Mouse (Mus musculus): ENCODE results near the gene Myh14.
"Not testable (repeated sequence)": the region's sequence is repeated elsewhere in the genome, so short reads cannot be mapped to it uniquely, and the experiment has no call there.

Gene Myh14

GRCm38 (mm10) chr7:44670803-44671202 lies at the start of gene Myh14:
Gene Myh14, minus strand, starts transcription at chr7:44670843.
- peak; percentile 97 for DNase-seq

GRCm38 (mm10) chr7:44709881-44710280 lies 39.2 kb upstream of the Myh14 start:
- no peak for DNase-seq

DNA sequence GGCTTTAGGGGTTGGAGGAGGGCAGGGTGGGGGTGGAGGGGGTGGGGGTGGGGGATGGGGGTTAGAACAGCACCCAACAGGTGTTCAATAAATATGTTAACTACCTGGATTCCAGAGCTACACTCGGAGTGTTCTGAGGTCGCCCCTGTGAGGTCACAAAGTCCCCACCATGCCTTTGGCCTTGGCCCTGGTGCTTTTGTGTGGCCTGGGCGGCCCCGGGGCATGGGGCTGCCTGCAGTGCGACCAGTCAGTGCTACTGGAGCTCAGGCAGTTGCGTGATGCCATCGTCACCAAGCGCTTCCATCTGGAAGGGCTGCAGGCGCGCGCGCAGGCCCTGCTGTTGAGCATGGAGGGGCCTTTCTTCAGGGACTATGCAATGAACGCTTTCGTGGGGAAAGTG lies 37.9 kb upstream of the Myh14 start, which contains the start of gene Izumo2:
Gene Izumo2, plus strand, starts transcription at position 169 of the 400 bp plus-strand sequence.
- DNase-seq, result no peak

DNA sequence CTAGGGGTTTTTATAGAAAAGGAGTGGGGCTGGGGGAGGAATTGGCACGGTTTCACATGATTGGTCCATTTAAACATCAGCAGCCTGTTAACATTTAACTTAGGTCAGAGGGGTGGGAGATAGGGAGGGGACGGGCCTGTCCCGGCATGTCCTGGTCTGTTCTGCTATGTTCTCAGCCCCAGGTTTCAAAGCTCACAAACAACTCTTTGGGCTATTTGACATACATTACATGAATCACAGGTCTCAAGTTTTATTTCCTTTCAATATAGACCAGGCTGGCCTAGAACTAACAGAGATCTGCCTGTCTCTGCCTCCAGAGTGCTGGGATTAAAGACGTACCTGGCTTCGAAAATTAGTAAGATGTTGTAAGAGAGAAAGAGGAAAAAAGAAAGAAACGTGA lies 37.5 kb upstream of the Myh14 start:
- DNase-seq, result not testable (repeated sequence)

DNA sequence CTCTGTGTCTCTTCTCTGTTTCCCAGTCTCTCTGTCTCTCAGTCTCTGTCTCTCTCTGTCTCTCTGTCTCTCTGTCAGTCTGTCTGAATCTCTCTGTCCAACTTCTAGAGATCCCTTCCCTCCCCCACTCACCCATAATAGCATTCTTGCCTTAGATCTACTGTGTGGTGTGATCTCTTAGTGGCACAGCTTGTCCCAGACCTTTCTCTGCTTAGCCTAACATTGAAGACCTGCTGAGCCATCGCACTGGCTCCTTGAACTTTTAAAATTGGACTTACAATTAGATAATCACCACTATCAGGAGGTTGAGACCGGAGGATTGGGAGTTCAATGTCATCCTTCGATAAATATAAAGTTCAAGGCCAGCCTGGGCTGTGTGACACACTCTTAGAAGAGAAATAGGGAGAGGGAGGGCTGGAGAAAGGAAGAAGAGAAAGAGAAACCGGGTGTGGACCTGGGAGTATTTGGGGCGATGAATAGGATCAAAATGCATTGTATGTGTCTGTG lies 36.6 kb upstream of the Myh14 start:
- DNase-seq, result no peak

GRCm38 (mm10) chr7:44706322-44706721 lies 35.7 kb upstream of the Myh14 start:
- no peak for DNase-seq

GRCm38 (mm10) chr7:44705086-44705485 lies 34.4 kb upstream of the Myh14 start:
- no peak for DNase-seq

- DNase-seq, result peak; percentile 34
These were observed 33.7 kb upstream of the Myh14 start for GRCm38 (mm10) chr7:44704363-44704762.

GRCm38 (mm10) chr7:44702985-44703384 lies 32.3 kb upstream of the Myh14 start:
- no peak for DNase-seq

DNA sequence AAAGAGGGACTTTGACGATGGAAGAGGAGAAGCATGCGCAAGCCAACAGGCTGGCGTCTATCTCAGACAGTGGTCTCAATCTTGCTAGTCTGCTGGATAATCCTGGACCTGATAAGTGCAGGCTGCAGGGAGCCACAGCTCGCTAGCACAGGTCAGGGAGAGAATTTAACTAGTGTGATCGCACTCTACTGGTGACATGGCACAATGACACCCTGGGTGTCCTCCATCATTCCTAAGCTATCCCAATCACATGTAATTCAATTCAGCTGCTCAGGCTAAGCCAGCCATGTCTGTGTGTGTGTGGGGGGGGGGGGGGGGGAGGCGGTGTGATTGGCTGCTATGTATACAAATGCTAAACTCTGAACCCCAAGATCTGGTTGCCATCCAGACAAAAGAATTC lies 31.3 kb upstream of the Myh14 start:
- DNase-seq, result peak; percentile 49

- DNase-seq, result no peak
These were observed 27.3 kb upstream of the Myh14 start for GRCm38 (mm10) chr7:44697980-44698379.

- DNase-seq, result peak; percentile 61
These were observed 26.6 kb upstream of the Myh14 start for GRCm38 (mm10) chr7:44697191-44697710.

GRCm38 (mm10) chr7:44695223-44695622 lies 24.6 kb upstream of the Myh14 start:
- DNase-seq, result no peak

GRCm38 (mm10) chr7:44693427-44694175 lies 23.0 kb upstream of the Myh14 start:
- no peak for DNase-seq

DNA sequence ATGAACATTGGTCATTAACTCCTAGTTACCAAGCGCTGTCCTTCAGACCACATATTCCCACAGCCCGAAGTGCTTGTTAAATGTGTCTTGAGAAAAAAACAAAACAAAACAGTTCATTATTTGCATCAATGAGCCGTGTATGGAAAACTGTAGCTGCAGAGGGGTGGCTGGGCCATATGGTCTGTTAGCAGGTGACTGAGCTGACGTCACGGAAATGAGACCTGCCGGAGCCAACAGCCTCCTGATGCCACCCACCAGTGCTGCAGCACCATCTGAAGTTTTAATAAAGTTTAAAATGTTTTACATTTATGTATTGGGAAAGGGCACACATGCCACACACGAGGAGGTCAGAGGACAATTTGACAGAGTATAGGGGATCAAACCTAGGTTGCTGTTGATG lies 18.7 kb upstream of the Myh14 start:
- DNase-seq, result no peak

GRCm38 (mm10) chr7:44688890-44689289 lies 18.2 kb upstream of the Myh14 start:
- no peak for DNase-seq

DNA sequence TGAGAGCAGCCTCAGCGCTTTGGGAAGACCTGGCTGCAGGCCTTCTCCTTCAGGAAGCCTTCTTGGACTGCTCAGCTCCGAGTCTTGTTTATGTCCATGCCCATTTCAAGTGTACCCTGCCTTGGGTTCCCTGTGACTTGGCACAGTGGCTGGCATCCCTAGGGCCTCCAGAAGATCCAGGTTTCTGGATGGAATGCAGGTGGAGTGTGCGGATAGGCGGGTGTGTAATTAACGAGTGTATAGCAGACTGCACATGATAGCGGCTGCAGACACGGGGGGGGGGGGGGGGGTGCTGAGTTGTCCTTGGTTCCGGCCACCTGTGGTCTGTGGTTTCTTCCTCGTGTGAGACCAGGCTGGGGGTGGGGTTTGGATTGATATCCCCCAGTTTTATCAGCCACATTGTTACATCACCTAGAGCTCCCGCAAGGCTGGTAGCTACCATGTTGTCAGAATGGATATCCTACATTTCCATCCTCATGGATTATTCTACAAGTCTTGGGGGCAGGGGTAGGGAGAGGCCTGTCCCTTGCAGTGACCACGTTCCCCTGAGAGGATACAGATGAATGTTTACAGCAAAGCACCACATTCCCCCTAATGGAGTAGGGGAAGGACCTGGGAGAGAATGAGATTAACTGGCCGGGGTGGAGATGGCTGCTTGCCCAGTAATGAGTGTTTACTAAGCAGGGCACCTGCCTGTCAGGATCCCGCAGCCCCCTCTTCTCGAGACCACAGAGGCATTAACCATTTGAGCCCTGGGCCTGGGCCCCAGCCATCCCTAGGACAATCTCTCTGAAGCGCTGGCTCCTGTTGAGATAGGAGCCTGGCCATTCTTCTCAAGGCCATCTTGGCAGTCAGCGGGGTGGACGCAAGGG lies 15.1 kb upstream of the Myh14 start:
- DNase-seq, result no peak

GRCm38 (mm10) chr7:44683656-44684055 lies 13.0 kb upstream of the Myh14 start:
- no peak for DNase-seq

- peak; percentile 73 for DNase-seq
These were observed 6.0 kb upstream of the Myh14 start for GRCm38 (mm10) chr7:44676611-44677010.

DNA sequence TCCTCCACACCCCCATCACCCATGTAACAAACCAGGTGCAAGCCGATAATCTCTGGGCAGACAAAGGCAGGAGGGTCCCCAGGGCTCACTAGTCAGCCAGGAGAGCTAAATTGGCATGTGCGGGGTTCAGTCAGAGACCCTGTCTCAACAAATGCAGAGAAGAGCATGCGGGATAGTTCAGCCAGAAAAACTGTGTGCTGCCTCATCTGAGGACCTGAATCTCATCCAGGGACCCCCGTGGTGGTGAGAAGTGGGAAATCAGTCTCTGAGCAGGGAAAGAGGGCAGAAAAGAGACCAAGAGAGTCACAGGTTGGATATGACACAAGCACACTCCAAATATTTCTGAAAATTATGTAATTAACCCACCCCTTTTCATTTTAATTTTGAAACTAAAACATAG lies 5.5 kb upstream of the Myh14 start:
- DNase-seq, result no peak

- DNase-seq, result no peak
These were observed 4.5 kb upstream of the Myh14 start for GRCm38 (mm10) chr7:44675171-44675570.

DNA sequence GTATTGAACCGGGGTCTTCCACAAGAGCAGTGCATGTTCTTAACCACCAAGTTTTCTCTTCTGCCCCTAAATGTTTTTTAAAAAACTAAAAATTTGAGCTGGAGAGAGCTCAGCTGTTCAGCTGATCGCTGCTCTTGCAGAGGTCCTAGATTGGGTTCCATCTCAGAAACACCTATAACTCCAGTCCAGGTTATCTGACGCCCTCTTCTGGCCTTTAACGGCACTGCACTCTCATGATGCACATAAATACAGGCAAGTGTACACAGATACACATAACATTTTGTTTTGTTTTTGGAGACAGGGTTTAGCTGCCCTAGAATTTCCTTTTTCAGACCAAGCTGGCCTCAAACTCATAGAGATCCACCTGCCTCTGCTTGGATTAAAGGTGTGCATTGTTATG lies 3.9 kb upstream of the Myh14 start:
- DNase-seq, result no peak

GRCm38 (mm10) chr7:44672193-44672592 lies 1.6 kb upstream of the Myh14 start:
- DNase-seq, result no peak

DNA sequence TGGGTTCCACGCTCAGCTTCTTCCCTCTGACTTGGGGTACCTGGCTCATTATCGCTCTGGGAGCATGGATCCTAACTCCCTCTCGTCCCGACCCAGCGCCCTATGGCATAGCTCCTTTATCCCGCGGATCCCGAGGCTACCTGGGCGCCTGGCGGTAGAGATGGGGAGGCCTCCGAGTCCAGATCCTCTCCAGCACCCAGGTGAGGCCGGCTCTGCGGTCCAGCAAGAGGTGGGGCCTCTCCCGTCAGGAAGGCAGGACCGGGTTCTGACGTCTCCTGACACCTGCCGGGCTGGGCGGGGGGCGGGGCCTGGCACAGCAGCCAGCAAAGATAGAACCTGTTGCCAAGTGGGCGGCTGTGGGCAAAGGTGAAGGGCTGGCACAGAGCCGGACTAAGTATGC lies 1.5 kb downstream of the Myh14 start:
- DNase-seq, result peak; percentile 41

Data from cerebellum, adult 11 months (tissue).